Mouse (Mus musculus) hindbrain, embryonic 16.5 days (tissue): ENCODE data around the gene Ston2. TPM values are rescaled to one million over a fixed set of nuclear protein-coding genes. Genes with fewer than 3 reads are reported as not detected.

Experiments
- ATAC-seq: fragments of 200-750 bp; cut with Nextera tagmentation; 2 replicates; pipeline ENCODE4 v1.8.0; 2017; ENCODE audit warnings: moderate TSS enrichment, moderate library complexity
- H3K27ac ChIP-seq: fragments of 300-500 bp; sonication (generic); 2 replicates; pipeline ENCODE4 v1.5.1; 2014; ENCODE audit warnings: low read depth, mild to moderate bottlenecking, control low read depth, low read length, moderate library complexity
- H3K27me3 ChIP-seq: fragments of 300-500 bp; sonication (generic); replicated peaks from 2 replicates; pipeline ENCODE4 v1.6.1; 2014; ENCODE audit warnings: low read length; ENCODE audit not compliant: control insufficient read depth, insufficient read depth
- H3K36me3 ChIP-seq: fragments of 300-500 bp; sonication (generic); 2 replicates; pipeline ENCODE4 v1.6.1; 2014; ENCODE audit warnings: mild to moderate bottlenecking, low read length, moderate library complexity, mixed read lengths; ENCODE audit not compliant: control insufficient read depth, insufficient read depth
- H3K4me1 ChIP-seq: fragments of 300-500 bp; sonication (generic); 2 replicates; pipeline ENCODE4 v1.6.1; 2014; ENCODE audit warnings: low read depth, low read length; ENCODE audit not compliant: control insufficient read depth, insufficient read depth
- H3K4me2 ChIP-seq: fragments of 300-500 bp; sonication (generic); 2 replicates; pipeline ENCODE4 v1.6.1; 2014; ENCODE audit warnings: mild to moderate bottlenecking, low read length, control low read depth, moderate library complexity
- H3K4me3 ChIP-seq: fragments of 300-500 bp; sonication (generic); 2 replicates; pipeline ENCODE4 v1.5.1; 2014; ENCODE audit warnings: mild to moderate bottlenecking, low read length, control low read depth, moderate library complexity
- H3K9ac ChIP-seq: fragments of 300-500 bp; sonication (generic); 2 replicates; pipeline ENCODE4 v1.6.1; 2014; ENCODE audit warnings: low read depth, mild to moderate bottlenecking, control low read depth, low read length, moderate library complexity
- H3K9me3 ChIP-seq: fragments of 300-500 bp; sonication (generic); 2 replicates; pipeline ENCODE4 v1.6.1; 2014; ENCODE audit warnings: mild to moderate bottlenecking, low read length, moderate library complexity; ENCODE audit not compliant: control insufficient read depth
- WGBS: fragments of 180-500 bp; shearing (Covaris S2); extraction: QIAGEN DNeasy Blood & Tissue Kit; methylation state at CpG from one replicate; pipeline ENCODE4 v1.1.7; 2014; 5-methylcytosine and 5-hydroxymethylcytosine counted together
- polyA plus RNA-seq: library from polyadenylated mRNA; unstranded; fragments of >200 nt; fragmentation: Nextera tagmentation; extraction: Ambion mirVana; gene quantifications from 2 replicates; pipeline ENCODE4 v1.2.1, GENCODE M21; 2015

Ston2 gene
- polyA plus RNA-seq, 1 experiment from 2014 or later: 7.1 TPM

GRCm38 (mm10) chr12:91779004-91779365 lies 9.2 kb downstream of the Ston2 start:
- WGBS: under 1% methylated on average over 33 of the region's 35 CpGs
- no peaks in the 10 kb centered on the region for H3K9me3 ChIP-seq
- peaks cover 3% of the 10 kb centered on the region; the same call in 1 of the 2 replicates for H3K27me3 ChIP-seq
- H3K9ac ChIP-seq: peak overlapping the region; percentile 78
- peak overlapping the region; percentile 99 for H3K4me2 ChIP-seq
- peaks cover 13% of the 10 kb centered on the region for H3K4me1 ChIP-seq
- H3K36me3 ChIP-seq: no peaks in the 10 kb centered on the region
- peak overlapping the region; percentile 86 for H3K4me3 ChIP-seq
- ATAC-seq: peak; percentile 94
- peak overlapping the region; percentile 66 for H3K27ac ChIP-seq

- H3K27me3 ChIP-seq: peaks cover 3% of the 10 kb centered on the region; the same call in 1 of the 2 replicates
- H3K36me3 ChIP-seq: no peaks in the 10 kb centered on the region
- H3K9me3 ChIP-seq: no peaks in the 10 kb centered on the region
- peak overlapping the region; percentile 86 for H3K4me3 ChIP-seq
- peaks cover 13% of the 10 kb centered on the region for H3K4me1 ChIP-seq
- WGBS: under 1% methylated on average over 51 of the region's 51 CpGs
- ATAC-seq: peak; percentile 87
- peak overlapping the region; percentile 66 for H3K27ac ChIP-seq
- H3K9ac ChIP-seq: peak overlapping the region; percentile 78
- peak overlapping the region; percentile 99 for H3K4me2 ChIP-seq
Observed at GRCm38 (mm10) chr12:91778211-91779003, 9.8 kb downstream of the Ston2 start.

- Histone ChIP-seq H3K9ac (no peak overlapping the region), H3K4me1 (peaks cover 13% of the 10 kb centered on the region), H3K27ac (no peak overlapping the region), H3K9me3 (no peaks in the 10 kb centered on the region), H3K27me3 (peaks cover 3% of the 10 kb centered on the region; the same call in 1 of the 2 replicates), H3K4me3 (no peak overlapping the region), H3K4me2 (no peak overlapping the region), H3K36me3 (no peaks in the 10 kb centered on the region)
- 87% methylated on average over 5 of the region's 5 CpGs for WGBS
- ATAC-seq: no peak
Observed at GRCm38 (mm10) chr12:91776342-91776741, 11.8 kb downstream of the Ston2 start.

- no peaks in the 10 kb centered on the region for H3K36me3 ChIP-seq
- no peak overlapping the region for H3K4me2 ChIP-seq
- no peaks in the 10 kb centered on the region for H3K27me3 ChIP-seq
- 71% methylated on average over 8 of the region's 8 CpGs for WGBS
- H3K4me1 ChIP-seq: peaks cover 13% of the 10 kb centered on the region
- H3K27ac ChIP-seq: no peak overlapping the region
- ATAC-seq: no peak
- no peaks in the 10 kb centered on the region for H3K9me3 ChIP-seq
- no peak overlapping the region for H3K4me3 ChIP-seq
- no peak overlapping the region for H3K9ac ChIP-seq
Observed at GRCm38 (mm10) chr12:91774811-91775284, 13.3 kb downstream of the Ston2 start.

GRCm38 (mm10) chr12:91768871-91769270 lies 19.3 kb downstream of the Ston2 start:
- H3K9me3 ChIP-seq: no peaks in the 10 kb centered on the region
- no peaks in the 10 kb centered on the region; the same call in 1 of the 2 replicates for H3K27me3 ChIP-seq
- no peak overlapping the region for H3K4me3 ChIP-seq
- no peak overlapping the region for H3K9ac ChIP-seq
- H3K27ac ChIP-seq: no peak overlapping the region
- no peaks in the 10 kb centered on the region for H3K36me3 ChIP-seq
- peaks cover 9% of the 10 kb centered on the region for H3K4me1 ChIP-seq
- ATAC-seq: no peak
- H3K4me2 ChIP-seq: no peak overlapping the region
- WGBS: 75% methylated on average over 2 of the region's 2 CpGs

- no peak overlapping the region for H3K9ac ChIP-seq
- no peak overlapping the region for H3K4me2 ChIP-seq
- no peak overlapping the region for H3K27ac ChIP-seq
- H3K27me3 ChIP-seq: no peaks in the 10 kb centered on the region; the same call in 1 of the 2 replicates
- no peaks in the 10 kb centered on the region for H3K9me3 ChIP-seq
- H3K4me1 ChIP-seq: peaks cover 9% of the 10 kb centered on the region
- no peak for ATAC-seq
- H3K4me3 ChIP-seq: no peak overlapping the region
- no peaks in the 10 kb centered on the region for H3K36me3 ChIP-seq
- WGBS: 91% methylated on average over 6 of the region's 6 CpGs
Observed at GRCm38 (mm10) chr12:91768176-91768575, 20.0 kb downstream of the Ston2 start.

GRCm38 (mm10) chr12:91766338-91767107 lies 21.7 kb downstream of the Ston2 start:
- WGBS: 19% methylated on average over 14 of the region's 14 CpGs
- peak; percentile 89 for ATAC-seq
- peak overlapping the region; percentile 5; the same call in 1 of the 2 replicates for H3K27ac ChIP-seq
- H3K9me3 ChIP-seq: no peaks in the 10 kb centered on the region
- H3K4me3 ChIP-seq: 0 out of 2 replicates have a peak overlapping the region, but pooled peaks have one; percentile 4
- peaks cover 9% of the 10 kb centered on the region for H3K4me1 ChIP-seq
- no peaks in the 10 kb centered on the region; the same call in 1 of the 2 replicates for H3K27me3 ChIP-seq
- peak overlapping the region; percentile 42 for H3K4me2 ChIP-seq
- H3K36me3 ChIP-seq: no peaks in the 10 kb centered on the region
- H3K9ac ChIP-seq: peak overlapping the region; percentile 23; the same call in 1 of the 2 replicates

GRCm38 (mm10) chr12:91765504-91765903 lies 22.7 kb downstream of the Ston2 start:
- Histone ChIP-seq H3K27me3 (no peaks in the 10 kb centered on the region; the same call in 1 of the 2 replicates), H3K4me3 (no peak overlapping the region), H3K27ac (no peak overlapping the region), H3K9ac (no peak overlapping the region), H3K4me1 (peaks cover 9% of the 10 kb centered on the region), H3K9me3 (no peaks in the 10 kb centered on the region), H3K36me3 (no peaks in the 10 kb centered on the region), H3K4me2 (no peak overlapping the region)
- WGBS: 56% methylated on average over 13 of the region's 13 CpGs
- no peak for ATAC-seq

GRCm38 (mm10) chr12:91765054-91765453 lies 23.1 kb downstream of the Ston2 start:
- Histone ChIP-seq H3K9me3 (no peaks in the 10 kb centered on the region), H3K36me3 (no peaks in the 10 kb centered on the region), H3K9ac (no peak overlapping the region), H3K27ac (no peak overlapping the region), H3K4me3 (no peak overlapping the region), H3K4me1 (peaks cover 9% of the 10 kb centered on the region), H3K27me3 (no peaks in the 10 kb centered on the region; the same call in 1 of the 2 replicates), H3K4me2 (no peak overlapping the region)
- 14% methylated on average over 2 of the region's 2 CpGs for WGBS
- no peak for ATAC-seq
